Mouse (Mus musculus) forebrain, postnatal 0 days (tissue): Measurements from ENCODE around the gene Pfkp. TPM values are rescaled to one million over a fixed set of nuclear protein-coding genes. Genes with fewer than 3 reads are reported as not detected.

Experiments
- ATAC-seq: fragments of 200-750 bp; cut with Nextera tagmentation; 2 replicates; pipeline ENCODE4 v1.8.0; 2017; ENCODE audit warnings: mild to moderate bottlenecking, moderate library complexity
- DNase-seq: peaks from one replicate; pipeline ENCODE4 v3.0.0-alpha.2; 2015
- H3K27ac ChIP-seq: fragments of 300-500 bp; sonication (generic); 2 replicates; pipeline ENCODE4 v1.5.1; 2014; ENCODE audit warnings: low read depth, mild to moderate bottlenecking, antibody characterized with exemption, low read length, moderate library complexity, mixed read lengths
- H3K27me3 ChIP-seq: fragments of 300-500 bp; sonication (generic); 2 replicates; pipeline ENCODE4 v1.6.1; 2014; ENCODE audit warnings: mild to moderate bottlenecking, low read length, mixed read lengths; ENCODE audit not compliant: insufficient read depth
- H3K36me3 ChIP-seq: fragments of 300-500 bp; sonication (generic); 2 replicates; pipeline ENCODE4 v1.6.1; 2014; ENCODE audit warnings: mild to moderate bottlenecking, moderate library complexity; ENCODE audit not compliant: insufficient read depth
- H3K4me1 ChIP-seq: fragments of 300-500 bp; sonication (generic); 2 replicates; pipeline ENCODE4 v1.6.1; 2014; ENCODE audit warnings: antibody characterized with exemption; ENCODE audit not compliant: insufficient read depth
- H3K4me2 ChIP-seq: fragments of 300-500 bp; sonication (generic); 2 replicates; pipeline ENCODE4 v1.6.1; 2014; ENCODE audit warnings: low read depth, mild to moderate bottlenecking, moderate library complexity
- H3K4me3 ChIP-seq: fragments of 300-500 bp; sonication (generic); 2 replicates; pipeline ENCODE4 v1.5.1; 2014; ENCODE audit warnings: low read depth, low read length, mixed read lengths
- H3K9ac ChIP-seq: fragments of 300-500 bp; sonication (generic); 2 replicates; pipeline ENCODE4 v1.6.1; 2014; ENCODE audit warnings: mild to moderate bottlenecking
- H3K9me3 ChIP-seq: fragments of 300-500 bp; sonication (generic); 2 replicates; pipeline ENCODE4 v1.6.1; 2016; ENCODE audit warnings: low read length
- CTCF ChIP-seq: sonication (generic); IDR thresholded peaks from 2 replicates; pipeline ENCODE4 v1.5.1; 2016; ENCODE audit warnings: antibody characterized with exemption, control low read depth, low read depth
- WGBS: fragments of 180-500 bp; shearing (Covaris S2); extraction: QIAGEN DNeasy Blood & Tissue Kit; methylation state at CpG from one replicate; pipeline ENCODE4 v1.1.7; 2014; 5-methylcytosine and 5-hydroxymethylcytosine counted together
- polyA plus RNA-seq: library from polyadenylated mRNA; unstranded; fragments of >200 nt; fragmentation: Nextera tagmentation; extraction: Ambion mirVana; gene quantifications from 2 replicates; pipeline ENCODE4 v1.2.1, GENCODE M21; 2015
- total RNA-seq: library from RNA; depleted of rRNA; stranded (reverse); fragments of >200 nt; gene quantifications from 2 replicates; pipeline ENCODE4 v1.2.3, GENCODE M21; 2014; rRNA removed

Pfkp gene
- total RNA-seq (173 and 213 TPM in 2 replicates), polyA plus RNA-seq (109 and 207 TPM in 2 replicates)

- H3K9ac ChIP-seq: peak within 1 kb of the TSS; percentile 68
- 2% methylated on average over 34 of the region's 34 CpGs for WGBS
These were observed at the start of gene Pfkp for GRCm38 (mm10) chr13:6648669-6649233. TSS of gene Pfkp (minus strand) at chr13:6648777.

GRCm38 (mm10) chr13:6690607-6691006 is 42.0 kb upstream of the Pfkp start:
- no peak for ATAC-seq
- no peak for TF ChIP-seq CTCF
- H3K9me3 ChIP-seq: no peaks in the 10 kb centered on the region
- no peaks in the 10 kb centered on the region for H3K27me3 ChIP-seq
- H3K36me3 ChIP-seq: no peaks in the 10 kb centered on the region
- 72% methylated on average over 3 of the region's 3 CpGs for WGBS
- no peak overlapping the region for H3K4me3 ChIP-seq
- no peak overlapping the region for H3K27ac ChIP-seq
- no peak for DNase-seq
- no peak overlapping the region for H3K9ac ChIP-seq
- no peaks in the 10 kb centered on the region for H3K4me1 ChIP-seq
- H3K4me2 ChIP-seq: no peak overlapping the region

More at GRCm38 (mm10) chr13:6648669-6649233, at the start of gene Pfkp:
- H3K36me3 ChIP-seq: no peaks in the 10 kb centered on the region
- no peaks in the 10 kb centered on the region for H3K9me3 ChIP-seq
- H3K27me3 ChIP-seq: no peaks in the 10 kb centered on the region
- H3K4me3 ChIP-seq: peak within 1 kb of the TSS; percentile 65
- H3K4me2 ChIP-seq: peak within 1 kb of the TSS; percentile 90
- ATAC-seq (peak; percentile 93), DNase-seq (peak; percentile 95)
- H3K4me1 ChIP-seq: no peaks in the 10 kb centered on the region; the same call in 1 of the 2 replicates
- TF ChIP-seq CTCF: no peak
- peak within 1 kb of the TSS; percentile 76 for H3K27ac ChIP-seq

- ATAC-seq (0 out of 2 replicates have a peak, but pooled peaks have one; percentile 32), DNase-seq (no peak)
- H3K36me3 ChIP-seq: no peaks in the 10 kb centered on the region
- H3K4me3 ChIP-seq: no peak overlapping the region
- H3K27me3 ChIP-seq: no peaks in the 10 kb centered on the region
- no peak overlapping the region for H3K4me2 ChIP-seq
- H3K27ac ChIP-seq: no peak overlapping the region
- 69% methylated on average over 4 of the region's 4 CpGs for WGBS
- H3K9me3 ChIP-seq: no peaks in the 10 kb centered on the region
- TF ChIP-seq CTCF: peak; percentile 62
- no peak overlapping the region for H3K9ac ChIP-seq
- H3K4me1 ChIP-seq: no peaks in the 10 kb centered on the region
These were observed 41.4 kb upstream of the Pfkp start for GRCm38 (mm10) chr13:6689962-6690361.

- no peak overlapping the region for H3K4me3 ChIP-seq
- H3K9ac ChIP-seq: no peak overlapping the region
- H3K4me1 ChIP-seq: no peaks in the 10 kb centered on the region
- ATAC-seq (peak; percentile 86), DNase-seq (peak; percentile 86)
- TF ChIP-seq CTCF: peak; percentile 75
- H3K27ac ChIP-seq: no peak overlapping the region
- no peaks in the 10 kb centered on the region for H3K9me3 ChIP-seq
- WGBS: 45% methylated on average over 7 of the region's 7 CpGs
- no peak overlapping the region for H3K4me2 ChIP-seq
- no peaks in the 10 kb centered on the region for H3K27me3 ChIP-seq
- no peaks in the 10 kb centered on the region for H3K36me3 ChIP-seq
These were observed 40.3 kb upstream of the Pfkp start for GRCm38 (mm10) chr13:6688790-6689433.

- Histone ChIP-seq H3K27ac (no peak overlapping the region), H3K27me3 (no peaks in the 10 kb centered on the region), H3K9ac (no peak overlapping the region), H3K9me3 (no peaks in the 10 kb centered on the region), H3K36me3 (no peaks in the 10 kb centered on the region), H3K4me1 (no peaks in the 10 kb centered on the region), H3K4me3 (no peak overlapping the region), H3K4me2 (no peak overlapping the region)
- WGBS: 90% methylated on average over 4 of the region's 4 CpGs
- DNase-seq (no peak), ATAC-seq (no peak)
- no peak for TF ChIP-seq CTCF
These were observed 18.3 kb upstream of the Pfkp start for GRCm38 (mm10) chr13:6666887-6667286.

- Histone ChIP-seq H3K9ac (no peak overlapping the region), H3K9me3 (no peaks in the 10 kb centered on the region), H3K27ac (no peak overlapping the region), H3K36me3 (no peaks in the 10 kb centered on the region), H3K4me1 (no peaks in the 10 kb centered on the region), H3K4me2 (no peak overlapping the region), H3K4me3 (no peak overlapping the region), H3K27me3 (no peaks in the 10 kb centered on the region)
- TF ChIP-seq CTCF: no peak
- ATAC-seq (no peak), DNase-seq (no peak)
- WGBS: 74% methylated on average over 1 of the region's 1 CpGs
These were observed 16.9 kb upstream of the Pfkp start for GRCm38 (mm10) chr13:6665506-6665905.

- H3K9ac ChIP-seq: no peak overlapping the region
- no peak for DNase-seq
- H3K4me1 ChIP-seq: no peaks in the 10 kb centered on the region
- no peaks in the 10 kb centered on the region for H3K9me3 ChIP-seq
- no peak for ATAC-seq
- H3K27ac ChIP-seq: no peak overlapping the region
- no peaks in the 10 kb centered on the region for H3K27me3 ChIP-seq
- H3K4me3 ChIP-seq: no peak overlapping the region
- 64% methylated on average over 5 of the region's 5 CpGs for WGBS
- no peaks in the 10 kb centered on the region for H3K36me3 ChIP-seq
- TF ChIP-seq CTCF: no peak
- H3K4me2 ChIP-seq: no peak overlapping the region
These were observed 15.6 kb upstream of the Pfkp start for GRCm38 (mm10) chr13:6664216-6664615.
